Mouse (Mus musculus): ENCODE results near the gene Nob1.

DNA sequence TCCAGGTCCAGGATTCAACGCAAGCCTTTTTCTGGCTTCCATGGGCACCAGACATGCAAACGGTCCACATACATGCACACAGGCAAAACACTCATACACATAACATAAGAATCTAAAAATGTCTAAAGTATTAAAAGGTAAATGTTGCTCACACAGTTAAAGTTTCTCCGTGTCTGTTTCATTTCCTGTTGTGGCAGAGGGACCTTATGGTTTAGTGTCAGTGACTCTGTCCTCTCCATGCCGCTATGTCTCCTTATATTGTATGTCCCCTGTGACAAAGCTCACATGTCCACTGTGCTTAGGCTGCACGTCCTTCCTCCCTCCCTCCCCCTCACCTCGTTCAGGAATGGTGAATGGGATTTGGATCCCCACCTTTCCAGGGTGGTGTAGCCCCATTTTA, 24.8 kb upstream of the Nob1 start:
- TF ChIP-seq CTCF (IDR thresholded peaks at IDR 0.05; ENCODE audit: insufficient read depth, low read depth, low read length), result no peak
- TF ChIP-seq POLR2A (IDR thresholded peaks at IDR 0.05; ENCODE audit: insufficient read depth, low read depth, low read length), result no peak

All from olfactory bulb, adult 2 months (tissue).